Mouse (Mus musculus): ENCODE data around the gene Lamp3.
"Not testable (repeated sequence)": the region's sequence is repeated elsewhere in the genome, so short reads cannot be mapped to it uniquely, and the experiment has no call there.

Lamp3 gene

GRCm38 (mm10) chr16:19706216-19706615, at the start of gene Lamp3:
Gene Lamp3 (minus strand): TSS chr16:19706375.
- DNase-seq (ENCODE audit: low spot score), result no peak

- DNase-seq (ENCODE audit: low spot score), result no peak
Observed at GRCm38 (mm10) chr16:19732896-19733295, 26.7 kb upstream of the Lamp3 start.

GRCm38 (mm10) chr16:19724139-19724538, 18.0 kb upstream of the Lamp3 start:
- DNase-seq (ENCODE audit: low spot score), result not testable (repeated sequence)

DNA sequence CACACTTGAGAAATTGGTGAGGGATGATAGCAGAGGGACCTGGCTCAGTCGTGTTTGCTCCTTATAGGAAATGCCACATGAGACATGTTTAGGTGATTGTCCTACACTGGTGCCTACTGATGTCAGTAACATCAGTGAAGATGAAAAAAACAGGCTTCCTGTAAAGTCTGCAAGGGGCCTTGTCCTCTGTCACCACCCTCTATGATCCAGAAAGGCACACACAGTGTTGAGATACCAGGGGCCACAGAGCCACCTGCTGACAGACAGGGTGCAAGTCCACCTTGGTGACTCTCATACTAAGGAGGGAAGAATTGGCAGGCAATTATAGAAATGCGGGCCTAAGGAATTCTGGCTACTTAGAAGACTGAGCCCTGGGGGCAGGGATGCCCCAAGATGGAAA, 14.8 kb upstream of the Lamp3 start:
- DNase-seq (ENCODE audit: low spot score), result no peak

GRCm38 (mm10) chr16:19707381-19707780, 1.2 kb upstream of the Lamp3 start:
- DNase-seq (ENCODE audit: low spot score), result no peak

GRCm38 (mm10) chr16:19699207-19699606, 7.0 kb downstream of the Lamp3 start:
- DNase-seq (ENCODE audit: low spot score), result no peak

DNA sequence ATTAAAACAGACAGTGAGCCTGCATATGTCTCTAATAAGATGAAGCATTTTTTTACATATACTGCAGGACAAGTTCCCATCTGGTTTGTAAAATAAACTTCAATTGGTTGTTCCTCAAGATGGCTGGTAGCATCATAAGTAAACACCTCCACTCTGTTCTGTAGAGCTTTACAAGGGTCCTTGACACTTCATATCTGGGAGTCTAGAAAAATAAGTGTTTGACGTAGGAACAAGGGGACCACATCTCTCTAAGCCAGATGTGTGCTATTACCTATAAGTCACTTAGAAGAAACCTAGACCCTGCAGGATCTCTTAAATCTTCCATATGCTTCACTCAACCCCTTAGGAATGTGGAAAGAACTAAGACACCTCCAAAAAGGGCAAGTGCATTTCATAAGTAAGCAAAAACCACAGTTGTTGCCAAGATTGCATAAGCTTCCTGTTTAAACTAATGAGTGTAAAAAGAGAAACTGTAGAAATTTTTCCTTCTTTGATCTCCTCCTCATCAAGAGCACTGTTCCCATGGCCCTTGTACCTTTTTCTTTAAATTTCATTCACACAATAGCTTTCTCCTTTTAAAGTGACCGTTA, 35.3 kb downstream of the Lamp3 start:
- no peak for DNase-seq (ENCODE audit: low spot score)

DNA sequence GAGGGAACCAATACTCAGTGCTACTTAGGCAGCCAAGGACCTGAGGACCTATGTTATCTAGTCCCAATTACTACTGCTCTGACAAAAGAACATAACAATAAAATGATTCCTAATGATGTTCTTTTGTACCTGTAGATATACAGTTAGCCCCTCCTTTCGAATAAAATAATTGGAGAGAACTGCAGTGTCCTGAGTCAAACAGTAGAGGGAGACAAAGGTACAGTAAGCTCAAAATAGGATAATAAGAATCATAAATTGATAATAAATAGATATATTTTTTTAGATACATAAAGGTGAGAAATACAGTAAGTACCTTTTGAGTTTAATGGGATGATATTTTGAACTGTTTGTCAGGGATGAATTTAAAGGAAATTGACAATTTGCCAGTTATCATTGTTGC, 39.9 kb downstream of the Lamp3 start:
- DNase-seq (ENCODE audit: low spot score), result no peak

- no peak for DNase-seq (ENCODE audit: low spot score)
Observed at GRCm38 (mm10) chr16:19629816-19630215, 76.4 kb downstream of the Lamp3 start, which contains the start of gene Olfr171. Gene Olfr171 (minus strand): TSS chr16:19629916.

DNA sequence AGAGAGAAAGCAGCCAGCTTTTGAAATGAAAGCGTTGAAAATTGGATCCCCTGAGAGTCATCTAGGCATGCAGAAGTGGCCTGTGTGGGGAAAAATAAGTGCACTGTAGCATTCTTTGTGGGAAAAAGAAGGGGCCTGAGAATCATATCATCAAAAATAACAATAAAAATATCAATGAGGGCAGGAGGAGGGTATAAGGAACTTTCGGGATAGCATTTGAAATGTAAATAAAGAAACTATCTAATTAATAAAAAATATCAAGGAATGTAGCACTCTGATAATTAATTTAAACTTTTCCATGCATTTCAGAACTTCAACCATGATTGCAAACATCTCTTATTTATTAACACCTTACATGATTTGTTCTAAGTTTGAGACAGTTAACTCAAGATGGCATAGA, 94.4 kb downstream of the Lamp3 start, which contains the start of gene Olfr170:
TSS of gene Olfr170 (minus strand) at position 101 of the 400 bp plus-strand sequence.
- DNase-seq (ENCODE audit: low spot score), result not testable (repeated sequence)
